Mouse (Mus musculus): ENCODE measurements around the gene Igsf21. TPM values are rescaled to one million over a fixed set of nuclear protein-coding genes. Genes with fewer than 3 reads are reported as not detected.

The Igsf21 gene
- total and polyA plus RNA-seq, 2 experiments from 2014 or later: 78.5 to 117 TPM

- H3K4me2 ChIP-seq (ENCODE audit: low read depth): no peak overlapping the region
- no peak overlapping the region for H3K9ac ChIP-seq
- peak; percentile 32 for DNase-seq
- peaks cover 22% of the 10 kb centered on the region for H3K4me1 ChIP-seq (ENCODE audit: insufficient read depth)
- no peaks in the 10 kb centered on the region for H3K27me3 ChIP-seq (ENCODE audit: insufficient read depth, low read length)
- no peak for TF ChIP-seq CTCF (IDR thresholded peaks at IDR 0.05; ENCODE audit: low read depth)
- peak; percentile 14; the same call in 1 of the 2 replicates for ATAC-seq
- no peaks in the 10 kb centered on the region for H3K36me3 ChIP-seq (ENCODE audit: insufficient read depth)
- WGBS: 9% methylated on average over 26 of the region's 26 CpGs
- peaks cover 9% of the 10 kb centered on the region; the same call in 1 of the 2 replicates for H3K9me3 ChIP-seq (ENCODE audit: low read length)
- H3K27ac ChIP-seq (ENCODE audit: low read depth, low read length): peak overlapping the region; percentile 15; the same call in 1 of the 2 replicates
- no peak overlapping the region for H3K4me3 ChIP-seq (ENCODE audit: low read depth, low read length)
These were observed 207.8 kb downstream of the Igsf21 start for GRCm38 (mm10) chr4:140038586-140039411.

- Histone ChIP-seq H3K27ac (ENCODE audit: low read depth, low read length) (no peak overlapping the region), H3K36me3 (ENCODE audit: insufficient read depth) (no peaks in the 10 kb centered on the region), H3K4me3 (ENCODE audit: low read depth, low read length) (no peak overlapping the region), H3K27me3 (ENCODE audit: insufficient read depth, low read length) (no peaks in the 10 kb centered on the region), H3K9me3 (ENCODE audit: low read length) (peaks cover 9% of the 10 kb centered on the region; the same call in 1 of the 2 replicates), H3K4me2 (ENCODE audit: low read depth) (peak overlapping the region; percentile 13; the same call in 1 of the 2 replicates), H3K9ac (no peak overlapping the region), H3K4me1 (ENCODE audit: insufficient read depth) (peaks cover 22% of the 10 kb centered on the region)
- DNase-seq: peak; percentile 69
- peak; percentile 87 for ATAC-seq
- TF ChIP-seq CTCF (IDR thresholded peaks at IDR 0.05; ENCODE audit: low read depth): no peak
- WGBS: 1% methylated on average over 13 of the region's 13 CpGs
These were observed 208.7 kb downstream of the Igsf21 start for GRCm38 (mm10) chr4:140037784-140038387.

- Histone ChIP-seq H3K27ac (ENCODE audit: low read depth, low read length) (no peak overlapping the region), H3K9ac (no peak overlapping the region), H3K36me3 (ENCODE audit: insufficient read depth) (no peaks in the 10 kb centered on the region), H3K9me3 (ENCODE audit: low read length) (0 out of 2 replicates have a peak, but pooled peaks cover under 1% of the 10 kb centered on the region), H3K4me1 (ENCODE audit: insufficient read depth) (peaks cover 22% of the 10 kb centered on the region), H3K27me3 (ENCODE audit: insufficient read depth, low read length) (no peaks in the 10 kb centered on the region), H3K4me3 (ENCODE audit: low read depth, low read length) (no peak overlapping the region), H3K4me2 (ENCODE audit: low read depth) (no peak overlapping the region)
- WGBS: 71% methylated on average over 15 of the region's 15 CpGs
- DNase-seq (no peak), ATAC-seq (no peak)
- no peak for TF ChIP-seq CTCF (IDR thresholded peaks at IDR 0.05; ENCODE audit: low read depth)
These were observed 211.4 kb downstream of the Igsf21 start for GRCm38 (mm10) chr4:140035232-140035631.

- Histone ChIP-seq H3K27me3 (ENCODE audit: insufficient read depth, low read length) (no peaks in the 10 kb centered on the region), H3K4me3 (ENCODE audit: low read depth, low read length) (no peak overlapping the region), H3K36me3 (ENCODE audit: insufficient read depth) (no peaks in the 10 kb centered on the region), H3K9me3 (ENCODE audit: low read length) (no peaks in the 10 kb centered on the region), H3K4me1 (ENCODE audit: insufficient read depth) (peaks cover 16% of the 10 kb centered on the region), H3K27ac (ENCODE audit: low read depth, low read length) (no peak overlapping the region), H3K9ac (no peak overlapping the region), H3K4me2 (ENCODE audit: low read depth) (no peak overlapping the region)
- TF ChIP-seq CTCF (IDR thresholded peaks at IDR 0.05; ENCODE audit: low read depth): peak; percentile 80
- DNase-seq (peak; percentile 38), ATAC-seq (no peak)
- WGBS: 33% methylated on average over 7 of the region's 7 CpGs
These were observed 213.2 kb downstream of the Igsf21 start for GRCm38 (mm10) chr4:140033394-140033793.

- peak; percentile 85 for ATAC-seq
- 21% methylated on average over 6 of the region's 6 CpGs for WGBS
- no peak overlapping the region for H3K9ac ChIP-seq
- H3K36me3 ChIP-seq (ENCODE audit: insufficient read depth): no peaks in the 10 kb centered on the region
- peak; percentile 88 for TF ChIP-seq CTCF (IDR thresholded peaks at IDR 0.05; ENCODE audit: low read depth)
- DNase-seq: peak; percentile 80
- H3K4me1 ChIP-seq (ENCODE audit: insufficient read depth): peaks cover 6% of the 10 kb centered on the region
- no peaks in the 10 kb centered on the region for H3K9me3 ChIP-seq (ENCODE audit: low read length)
- H3K4me2 ChIP-seq (ENCODE audit: low read depth): no peak overlapping the region
- H3K27ac ChIP-seq (ENCODE audit: low read depth, low read length): peak overlapping the region; percentile 59
- no peak overlapping the region for H3K4me3 ChIP-seq (ENCODE audit: low read depth, low read length)
- no peaks in the 10 kb centered on the region for H3K27me3 ChIP-seq (ENCODE audit: insufficient read depth, low read length)
These were observed 216.2 kb downstream of the Igsf21 start for GRCm38 (mm10) chr4:140030415-140030814.

GRCm38 (mm10) chr4:140030040-140030386 lies 216.6 kb downstream of the Igsf21 start:
- TF ChIP-seq CTCF (IDR thresholded peaks at IDR 0.05; ENCODE audit: low read depth): no peak
- DNase-seq: peak; percentile 66
- 12% methylated on average over 5 of the region's 5 CpGs for WGBS
- Histone ChIP-seq H3K9me3 (ENCODE audit: low read length) (no peaks in the 10 kb centered on the region), H3K36me3 (ENCODE audit: insufficient read depth) (no peaks in the 10 kb centered on the region), H3K4me3 (ENCODE audit: low read depth, low read length) (no peak overlapping the region), H3K4me2 (ENCODE audit: low read depth) (no peak overlapping the region), H3K27ac (ENCODE audit: low read depth, low read length) (peak overlapping the region; percentile 59), H3K27me3 (ENCODE audit: insufficient read depth, low read length) (no peaks in the 10 kb centered on the region), H3K4me1 (ENCODE audit: insufficient read depth) (peaks cover 6% of the 10 kb centered on the region), H3K9ac (0 out of 2 replicates have a peak overlapping the region, but pooled peaks have one; percentile 1)
- peak; percentile 88 for ATAC-seq

All from forebrain, postnatal 0 days (tissue).